Mouse (Mus musculus) forebrain, embryonic 16.5 days (tissue): Measurements from ENCODE around the gene Fcgr1. TPM values are rescaled to one million over a fixed set of nuclear protein-coding genes. Genes with fewer than 3 reads are reported as not detected.
"Not testable (repeated sequence)": the region's sequence is repeated elsewhere in the genome, so short reads cannot be mapped to it uniquely, and the experiment has no call there.

Experiments
- ATAC-seq: fragments of 200-750 bp; cut with Nextera tagmentation; 2 replicates; pipeline ENCODE4 v1.8.0; 2017; ENCODE audit warnings: mild to moderate bottlenecking, moderate library complexity
- H3K27ac ChIP-seq: fragments of 300-500 bp; sonication (generic); 2 replicates; pipeline ENCODE4 v1.5.1; 2014; ENCODE audit warnings: low read length, control low read depth
- H3K27me3 ChIP-seq: fragments of 300-500 bp; sonication (generic); replicated peaks from 2 replicates; pipeline ENCODE4 v1.6.1; 2014; ENCODE audit warnings: low read length; ENCODE audit not compliant: control insufficient read depth, insufficient read depth
- H3K36me3 ChIP-seq: fragments of 300-500 bp; sonication (generic); 2 replicates; pipeline ENCODE4 v1.6.1; 2014; ENCODE audit not compliant: control insufficient read depth, insufficient read depth
- H3K4me1 ChIP-seq: fragments of 300-500 bp; sonication (generic); replicated peaks from 2 replicates; pipeline ENCODE4 v1.6.1; 2014; ENCODE audit warnings: low read length; ENCODE audit not compliant: control insufficient read depth, insufficient read depth
- H3K4me2 ChIP-seq: fragments of 300-500 bp; sonication (generic); 2 replicates; pipeline ENCODE4 v1.6.1; 2014; ENCODE audit warnings: mild to moderate bottlenecking, low read length, control low read depth
- H3K4me3 ChIP-seq: fragments of 300-500 bp; sonication (generic); replicated peaks from 2 replicates; pipeline ENCODE4 v1.5.1; 2014; ENCODE audit warnings: mild to moderate bottlenecking, low read length, control low read depth
- H3K9ac ChIP-seq: fragments of 300-500 bp; sonication (generic); replicated peaks from 2 replicates; pipeline ENCODE4 v1.6.1; 2014; ENCODE audit warnings: low read depth, low read length, control low read depth
- H3K9me3 ChIP-seq: fragments of 300-500 bp; sonication (generic); 2 replicates; pipeline ENCODE4 v1.6.1; 2016; ENCODE audit warnings: low read length; ENCODE audit not compliant: control insufficient read depth
- WGBS: fragments of 180-500 bp; shearing (Covaris S2); extraction: QIAGEN DNeasy Blood & Tissue Kit; methylation state at CpG from one replicate; pipeline ENCODE4 v1.1.7; 2014; 5-methylcytosine and 5-hydroxymethylcytosine counted together
- microRNA-seq: library from miRNA; unstranded; fragments of <30 nt; microRNA quantifications from one replicate; pipeline ENCODE4, GENCODE M21; 2017
- polyA plus RNA-seq: library from polyadenylated mRNA; unstranded; fragments of >200 nt; fragmentation: Nextera tagmentation; extraction: Ambion mirVana; gene quantifications from 2 replicates; pipeline ENCODE4 v1.2.1, GENCODE M21; 2015

The Fcgr1 gene
- polyA plus RNA-seq, 1 experiment from 2014 or later = 0.92 TPM

DNA sequence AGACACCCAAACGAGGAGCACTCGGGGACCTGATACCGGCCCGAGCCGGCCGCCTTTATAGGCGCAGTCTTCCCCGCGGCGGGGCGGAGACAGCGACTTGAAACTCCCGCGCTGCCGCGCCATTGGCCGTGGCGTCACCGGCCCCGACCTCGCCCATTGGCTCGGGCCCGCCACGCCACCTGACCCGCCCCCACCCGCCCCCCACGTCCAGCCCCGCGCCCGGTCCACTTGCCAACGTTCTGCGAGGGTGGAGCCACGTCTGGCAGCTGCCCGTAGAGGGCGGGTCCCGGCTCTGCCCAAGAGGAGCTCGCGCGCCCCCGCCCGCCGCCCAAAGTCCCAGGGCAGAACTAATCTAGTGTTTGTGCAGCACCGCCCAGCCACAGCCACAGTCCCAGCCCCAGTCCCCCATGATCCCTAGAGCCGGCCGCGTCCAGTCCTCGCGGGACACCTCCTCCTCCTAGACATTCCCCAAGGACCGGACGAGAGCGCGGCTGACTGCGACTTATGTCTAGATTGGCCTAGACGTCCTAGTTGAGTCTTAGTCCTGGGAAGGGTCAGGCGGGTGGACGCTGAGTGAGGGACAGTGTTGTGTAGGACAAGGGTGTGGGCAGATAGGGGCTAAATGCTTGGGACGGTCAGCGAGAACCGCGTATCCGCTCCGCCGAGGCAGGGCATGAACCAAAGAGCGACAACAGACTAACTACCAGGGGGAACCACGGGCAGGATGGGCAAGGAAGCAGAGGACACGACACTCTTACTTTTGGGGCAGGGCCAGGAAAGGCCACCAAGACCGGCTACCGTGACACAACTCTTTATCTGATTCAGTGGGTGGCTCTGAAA, 54.6 kb downstream of the Fcgr1 start, which contains the start of gene Hist2h3c2:
Gene Hist2h3c2, minus strand, starts transcription at position 174 of the 840 bp plus-strand sequence.
- H3K9me3 ChIP-seq, H3K27me3 ChIP-seq, H3K36me3 ChIP-seq: not testable (repeated sequence)
- Histone ChIP-seq H3K27ac (peak within 1 kb of the TSS; percentile 42), H3K9ac (peak within 1 kb of the TSS; percentile 51), H3K4me3 (peak within 1 kb of the TSS; percentile 40), H3K4me2 (peak within 1 kb of the TSS; percentile 48), H3K4me1 (peaks cover 16% of the 10 kb centered on the region)
- ATAC-seq = peak; percentile 87
- 2% methylated on average over 9 of the region's 68 CpGs for WGBS

DNA sequence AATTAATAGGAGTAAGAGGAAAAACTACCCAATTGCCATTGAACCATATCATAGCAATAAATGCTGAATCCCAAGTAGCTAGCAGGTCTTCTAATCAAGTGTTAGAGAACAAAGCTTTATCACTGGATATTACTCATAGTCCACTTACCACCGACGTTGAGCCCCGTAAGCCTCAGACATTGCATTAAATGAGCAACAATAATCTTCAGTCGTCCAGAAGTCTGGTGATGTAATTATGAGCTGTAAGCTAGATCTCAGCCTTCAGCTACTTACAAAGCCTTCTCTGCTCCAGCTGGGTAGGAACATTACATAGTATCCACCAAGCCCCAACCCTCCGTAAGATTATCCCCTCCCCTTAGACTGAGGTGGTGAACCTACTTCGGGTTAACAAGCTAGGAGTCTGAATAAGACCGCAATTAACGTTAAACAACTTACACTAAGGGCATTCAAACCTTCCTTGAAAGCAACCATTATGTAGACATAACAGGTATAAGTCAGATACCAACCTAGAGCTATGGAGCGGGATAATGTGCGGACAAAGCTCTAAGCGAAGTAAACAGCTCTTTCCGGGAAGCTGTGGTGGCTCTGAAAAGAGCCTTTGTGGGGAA, 55.8 kb downstream of the Fcgr1 start:
- Histone ChIP-seq H3K9me3 (no peaks in the 10 kb centered on the region), H3K4me2 (peak overlapping the region; percentile 48), H3K27ac (peak overlapping the region; percentile 42), H3K4me1 (peaks cover 16% of the 10 kb centered on the region), H3K4me3 (peak overlapping the region; percentile 40), H3K36me3 (no peaks in the 10 kb centered on the region), H3K9ac (peak overlapping the region; percentile 51), H3K27me3 (no peaks in the 10 kb centered on the region)
- ATAC-seq = no peak
- WGBS = under 1% methylated on average over 12 of the region's 12 CpGs

DNA sequence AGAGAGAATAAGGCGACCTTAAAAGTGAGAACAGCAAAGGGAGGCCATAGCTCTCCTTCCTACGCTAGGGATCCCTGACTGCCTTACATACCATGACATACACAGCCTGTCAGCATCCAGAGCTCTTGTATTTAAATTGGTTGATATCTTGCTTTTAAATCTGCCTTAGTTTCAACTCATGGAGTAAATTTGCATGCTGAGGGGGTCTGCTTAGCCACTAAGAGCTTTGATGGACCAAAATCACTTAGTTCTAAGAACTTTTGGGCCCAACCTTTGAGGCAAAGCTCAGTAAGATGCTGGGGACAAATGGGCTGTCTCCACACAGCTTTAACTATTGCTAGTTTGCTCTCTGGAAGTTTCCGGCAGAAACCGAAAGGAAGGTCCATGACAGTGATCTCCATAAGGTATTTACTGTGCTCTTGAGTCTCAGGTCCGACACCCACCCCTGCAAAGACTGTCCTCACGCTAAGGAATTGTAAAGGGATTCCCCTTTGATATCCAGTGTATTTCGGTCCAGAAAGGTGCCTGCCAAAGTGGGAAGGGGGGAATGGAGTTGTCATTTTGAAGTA, 56.4 kb downstream of the Fcgr1 start:
- no peak for ATAC-seq

DNA sequence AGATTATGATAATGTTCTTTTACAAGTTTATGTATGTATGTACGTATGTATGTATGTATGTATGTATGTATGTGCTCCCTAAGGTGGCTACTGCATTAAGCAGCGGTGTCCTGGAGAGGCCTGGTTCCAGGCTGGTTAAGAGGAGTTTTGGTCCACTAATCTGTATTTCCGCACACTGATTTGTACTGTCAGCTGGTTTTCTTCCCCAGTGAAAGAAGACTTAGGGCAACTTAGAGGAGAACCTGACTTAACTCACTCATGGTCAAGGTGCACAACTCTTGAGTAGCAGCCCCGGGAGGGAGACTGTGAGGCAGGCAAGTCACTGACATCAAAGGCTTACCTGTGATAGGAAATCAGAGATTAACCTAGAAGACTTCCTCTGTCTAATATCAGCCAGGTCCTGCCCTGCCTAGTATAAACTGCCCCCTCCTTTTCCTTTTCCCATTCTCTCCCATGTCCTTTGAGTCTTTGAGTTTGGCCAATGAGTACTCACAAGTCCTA, 56.9 kb downstream of the Fcgr1 start:
- no peak for ATAC-seq
- H3K9me3 ChIP-seq = no peaks in the 10 kb centered on the region
- H3K4me3 ChIP-seq = peak overlapping the region; percentile 40; the same call in 1 of the 2 replicates
- H3K4me2 ChIP-seq = peak overlapping the region; percentile 48
- no peak overlapping the region for H3K27ac ChIP-seq
- no peak overlapping the region for H3K9ac ChIP-seq
- WGBS = 84% methylated on average over 4 of the region's 4 CpGs
- H3K27me3 ChIP-seq = no peaks in the 10 kb centered on the region
- no peaks in the 10 kb centered on the region for H3K36me3 ChIP-seq
- peaks cover 16% of the 10 kb centered on the region for H3K4me1 ChIP-seq

More for the DNA sequence above, 56.4 kb downstream of the Fcgr1 start:
- no peak overlapping the region for H3K27ac ChIP-seq
- WGBS = 17% methylated on average over 7 of the region's 7 CpGs
- no peaks in the 10 kb centered on the region for H3K9me3 ChIP-seq
- peak overlapping the region; percentile 40 for H3K4me3 ChIP-seq
- no peaks in the 10 kb centered on the region for H3K27me3 ChIP-seq
- H3K9ac ChIP-seq = peak overlapping the region; percentile 41; the same call in 1 of the 2 replicates
- peak overlapping the region; percentile 48 for H3K4me2 ChIP-seq
- no peaks in the 10 kb centered on the region for H3K36me3 ChIP-seq
- H3K4me1 ChIP-seq = peaks cover 16% of the 10 kb centered on the region

DNA sequence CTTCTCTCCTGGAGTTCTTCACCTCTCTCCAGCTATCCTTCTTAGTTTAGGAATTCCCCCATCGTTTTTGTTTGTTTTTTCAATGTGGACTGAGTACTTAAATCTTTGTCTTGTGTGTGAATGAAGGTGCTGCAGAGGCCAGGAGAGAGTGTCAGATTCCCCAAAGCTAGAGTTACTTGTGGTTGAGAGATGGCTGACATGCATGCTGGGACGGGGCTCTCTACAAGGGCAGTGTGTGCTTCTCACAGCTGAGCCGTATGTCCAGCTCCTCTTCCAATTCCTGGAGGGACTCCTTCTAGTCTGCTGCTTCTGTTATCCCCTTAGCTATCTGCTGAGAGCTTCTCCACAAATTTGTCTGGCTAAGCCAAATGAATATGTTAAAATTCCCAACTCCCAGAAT, 57.9 kb downstream of the Fcgr1 start:
- Histone ChIP-seq H3K4me2 (no peak overlapping the region), H3K27me3 (no peaks in the 10 kb centered on the region), H3K4me1 (peaks cover 15% of the 10 kb centered on the region), H3K27ac (no peak overlapping the region), H3K36me3 (no peaks in the 10 kb centered on the region), H3K9me3 (no peaks in the 10 kb centered on the region), H3K4me3 (no peak overlapping the region), H3K9ac (no peak overlapping the region)
- ATAC-seq = no peak
- 71% methylated on average over 3 of the region's 3 CpGs for WGBS

DNA sequence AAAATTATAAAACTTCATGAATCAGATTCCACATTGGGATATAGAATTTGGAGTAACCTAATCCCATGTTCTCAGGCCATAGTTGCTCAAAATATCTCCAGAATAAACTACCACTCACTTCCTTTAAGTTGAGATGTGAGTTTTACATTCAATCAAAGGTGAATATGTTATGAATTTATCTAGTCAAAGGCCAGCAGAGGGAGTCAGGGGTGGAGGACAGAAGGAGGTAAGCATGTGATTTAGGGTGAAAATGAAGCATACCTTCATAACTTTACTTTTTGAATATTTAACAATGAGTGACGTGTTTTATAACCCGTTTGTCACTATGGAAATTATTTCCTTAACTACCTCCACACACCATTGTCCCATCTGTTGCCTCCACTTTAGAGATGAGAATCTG, 58.9 kb downstream of the Fcgr1 start:
- Histone ChIP-seq H3K4me3 (no peak overlapping the region), H3K9me3 (no peaks in the 10 kb centered on the region), H3K27ac (no peak overlapping the region), H3K9ac (no peak overlapping the region), H3K27me3 (no peaks in the 10 kb centered on the region), H3K36me3 (no peaks in the 10 kb centered on the region), H3K4me2 (no peak overlapping the region), H3K4me1 (peaks cover 13% of the 10 kb centered on the region)
- no peak for ATAC-seq
- 91% methylated on average over 2 of the region's 2 CpGs for WGBS

Small RNA genes lying within 50 kb of the gene (microRNA-seq; reads per million reads assigned to microRNA genes)
- not detected for gene Gm47311
- not detected for gene Gm47313

Other genes starting within 250 kb of the Fcgr1 start
- gene Vps45, start 235.5 kb downstream of the Fcgr1 start, polyA plus RNA-seq = 55.3 and 57.4 TPM in 2 replicates
- 8.8 and 9.3 TPM in 2 replicates for gene Otud7b, start 189.4 kb downstream of the Fcgr1 start, polyA plus RNA-seq
- gene Mtmr11, start 132.0 kb downstream of the Fcgr1 start, polyA plus RNA-seq = 7.8 and 11.5 TPM in 2 replicates
- gene Sf3b4, start 121.6 kb downstream of the Fcgr1 start, polyA plus RNA-seq = 155 and 157 TPM in 2 replicates
- 70.3 and 87.3 TPM in 2 replicates for gene Sv2a, start 112.8 kb downstream of the Fcgr1 start, polyA plus RNA-seq
- gene Bola1, start 74.3 kb downstream of the Fcgr1 start, polyA plus RNA-seq = 64.1 and 64.3 TPM in 2 replicates
- not detected in 2 replicates for gene Hist2h2ab, start 74.1 kb downstream of the Fcgr1 start, polyA plus RNA-seq
- gene Hist2h2ac, start 73.1 kb downstream of the Fcgr1 start, polyA plus RNA-seq = 2.1 and 3.3 TPM in 2 replicates
- gene Hist2h2be, start 72.8 kb downstream of the Fcgr1 start, polyA plus RNA-seq = 8.6 and 10.8 TPM in 2 replicates
- gene Hist2h3c2, start 54.8 kb downstream of the Fcgr1 start, polyA plus RNA-seq = 2.4 and 3.4 TPM in 2 replicates
- 33.3 and 43.5 TPM in 2 replicates for gene Hist2h2aa2, start 53.7 kb downstream of the Fcgr1 start, polyA plus RNA-seq
- 20.6 and 26.5 TPM in 2 replicates for gene Hist2h2aa1, start 48.5 kb downstream of the Fcgr1 start, polyA plus RNA-seq
- gene Hist2h3c1, start 47.3 kb downstream of the Fcgr1 start, polyA plus RNA-seq = 2.0 TPM in 1 of 2 replicates, not detected in the other
- gene Hist2h4, start 30.7 kb downstream of the Fcgr1 start, polyA plus RNA-seq = 8.4 and 8.9 TPM in 2 replicates
- 23.1 and 24.7 TPM in 2 replicates for gene Hist2h3b, start 25.3 kb downstream of the Fcgr1 start, polyA plus RNA-seq
- 3.2 and 4.6 TPM in 2 replicates for gene Hist2h2bb, start 24.2 kb downstream of the Fcgr1 start, polyA plus RNA-seq
- not detected in 2 replicates for gene BC107364, start 158.3 kb upstream of the Fcgr1 start, polyA plus RNA-seq
- gene Hfe2, start 231.2 kb upstream of the Fcgr1 start, polyA plus RNA-seq = 0.66 and 1.1 TPM in 2 replicates